Mouse (Mus musculus) kidney, embryonic 14.5 days (tissue): ENCODE results near the gene Adprm. TPM values are rescaled to one million over a fixed set of nuclear protein-coding genes. Genes with fewer than 3 reads are reported as not detected.
A peak's percentile ranks its signal among the peaks of the same experiment; 100 is the strongest.

Source experiments
- ATAC-seq: fragments of 200-750 bp; cut with Nextera tagmentation; 2 replicates; pipeline ENCODE4 v1.8.0; 2017; ENCODE audit warnings: moderate number of reproducible peaks, mild to moderate bottlenecking, moderate TSS enrichment, moderate library complexity; ENCODE audit not compliant: low FRiP score, low TSS enrichment
- H3K27ac ChIP-seq: fragments of 300-500 bp; sonication (generic); 2 replicates; pipeline ENCODE4 v1.5.1; 2014; ENCODE audit warnings: low read depth, mild to moderate bottlenecking, low read length, moderate library complexity, mixed read lengths
- H3K27me3 ChIP-seq: fragments of 300-500 bp; sonication (generic); 2 replicates; pipeline ENCODE4 v1.6.1; 2014; ENCODE audit warnings: mild to moderate bottlenecking, low read length; ENCODE audit not compliant: control insufficient read depth, insufficient read depth
- H3K36me3 ChIP-seq: fragments of 300-500 bp; sonication (generic); 2 replicates; pipeline ENCODE4 v1.6.1; 2014; ENCODE audit warnings: low read length, mixed read lengths; ENCODE audit not compliant: control insufficient read depth, insufficient read depth
- H3K4me1 ChIP-seq: fragments of 300-500 bp; sonication (generic); 2 replicates; pipeline ENCODE4 v1.6.1; 2014; ENCODE audit warnings: low read length, mixed read lengths; ENCODE audit not compliant: control insufficient read depth, insufficient read depth
- H3K4me2 ChIP-seq: fragments of 300-500 bp; sonication (generic); replicated peaks from 2 replicates; pipeline ENCODE4 v1.6.1; 2014; ENCODE audit warnings: low read depth, mild to moderate bottlenecking, low read length
- H3K4me3 ChIP-seq: fragments of 300-500 bp; sonication (generic); 2 replicates; pipeline ENCODE4 v1.5.1; 2014; ENCODE audit warnings: mild to moderate bottlenecking, low read length
- H3K9ac ChIP-seq: fragments of 300-500 bp; sonication (generic); 2 replicates; pipeline ENCODE4 v1.6.1; 2014; ENCODE audit warnings: low read depth, mild to moderate bottlenecking, low read length, moderate library complexity
- H3K9me3 ChIP-seq: fragments of 300-500 bp; sonication (generic); 2 replicates; pipeline ENCODE4 v1.6.1; 2016; ENCODE audit warnings: low read length; ENCODE audit not compliant: control insufficient read depth
- WGBS: fragments of 180-500 bp; shearing (Covaris S2); extraction: QIAGEN DNeasy Blood & Tissue Kit; methylation state at CpG from one replicate; pipeline ENCODE4 v1.1.7; 2014; 5-methylcytosine and 5-hydroxymethylcytosine counted together
- polyA plus RNA-seq: library from polyadenylated mRNA; unstranded; fragments of >200 nt; fragmentation: Nextera tagmentation; extraction: Ambion mirVana; gene quantifications from 2 replicates; pipeline ENCODE4 v1.2.1, GENCODE M21; 2014

Gene Adprm
- polyA plus RNA-seq, 1 experiment from 2014 or later: 27.7 TPM

DNA sequence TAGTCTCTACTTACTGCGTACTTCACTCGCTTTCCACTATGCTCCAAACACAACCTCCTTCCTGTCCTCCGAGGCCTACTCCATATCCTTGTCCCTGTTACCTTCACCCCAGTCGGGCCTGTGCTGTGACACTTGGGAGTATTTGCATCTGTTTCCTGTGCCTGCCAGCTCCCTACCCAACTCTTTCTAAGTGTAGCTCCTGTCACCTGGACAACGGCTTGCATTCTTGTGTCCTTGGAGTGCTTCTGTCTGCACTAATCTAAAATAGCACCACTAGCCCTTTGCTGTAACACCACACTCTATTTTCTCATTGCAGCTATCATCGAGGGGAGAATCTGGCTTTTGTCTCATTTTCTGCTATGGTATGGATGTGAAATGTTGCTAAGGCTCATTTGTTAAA, 11.9 kb downstream of the Adprm start:
- 97% methylated on average over 6 of the region's 6 CpGs for WGBS
- ATAC-seq: no peak
- no peak overlapping the region for H3K4me3 ChIP-seq
- no peaks in the 10 kb centered on the region for H3K4me1 ChIP-seq
- H3K27me3 ChIP-seq: no peaks in the 10 kb centered on the region
- H3K36me3 ChIP-seq: peaks cover 41% of the 10 kb centered on the region
- H3K4me2 ChIP-seq: no peak overlapping the region
- H3K9me3 ChIP-seq: no peaks in the 10 kb centered on the region
- H3K9ac ChIP-seq: no peak overlapping the region
- H3K27ac ChIP-seq: no peak overlapping the region

- no peak overlapping the region for H3K4me3 ChIP-seq
- H3K27me3 ChIP-seq: no peaks in the 10 kb centered on the region
- ATAC-seq: no peak
- 87% methylated on average over 3 of the region's 3 CpGs for WGBS
- no peaks in the 10 kb centered on the region for H3K9me3 ChIP-seq
- H3K36me3 ChIP-seq: peaks cover 41% of the 10 kb centered on the region
- no peak overlapping the region for H3K9ac ChIP-seq
- H3K4me2 ChIP-seq: no peak overlapping the region
- no peaks in the 10 kb centered on the region for H3K4me1 ChIP-seq
- no peak overlapping the region for H3K27ac ChIP-seq
Measured at GRCm38 (mm10) chr11:67039799-67040198, 12.6 kb downstream of the Adprm start.

DNA sequence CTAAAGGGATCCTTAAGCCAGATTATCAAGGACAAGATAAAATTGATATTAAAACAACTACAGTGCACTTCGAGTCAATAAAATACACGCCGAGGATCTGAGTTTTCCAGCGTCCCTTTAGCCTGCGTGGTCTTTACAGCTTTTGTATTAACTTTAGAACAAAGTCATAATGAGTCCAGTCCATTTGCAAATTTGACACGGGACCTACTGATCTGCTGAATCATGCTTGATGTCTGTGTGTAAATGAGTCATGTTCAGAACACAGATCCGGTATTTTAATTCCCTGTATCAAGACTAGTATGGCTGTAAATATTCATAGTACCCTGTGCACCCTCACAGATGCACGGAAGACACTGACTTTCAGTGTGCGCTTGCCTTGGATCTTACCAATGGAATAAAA, 15.5 kb downstream of the Adprm start:
- no peak overlapping the region for H3K4me2 ChIP-seq
- no peak overlapping the region for H3K4me3 ChIP-seq
- no peak for ATAC-seq
- H3K27me3 ChIP-seq: no peaks in the 10 kb centered on the region
- no peaks in the 10 kb centered on the region for H3K9me3 ChIP-seq
- no peak overlapping the region for H3K27ac ChIP-seq
- H3K9ac ChIP-seq: no peak overlapping the region
- WGBS: 95% methylated on average over 9 of the region's 9 CpGs
- no peaks in the 10 kb centered on the region for H3K4me1 ChIP-seq
- H3K36me3 ChIP-seq: peaks cover 41% of the 10 kb centered on the region

DNA sequence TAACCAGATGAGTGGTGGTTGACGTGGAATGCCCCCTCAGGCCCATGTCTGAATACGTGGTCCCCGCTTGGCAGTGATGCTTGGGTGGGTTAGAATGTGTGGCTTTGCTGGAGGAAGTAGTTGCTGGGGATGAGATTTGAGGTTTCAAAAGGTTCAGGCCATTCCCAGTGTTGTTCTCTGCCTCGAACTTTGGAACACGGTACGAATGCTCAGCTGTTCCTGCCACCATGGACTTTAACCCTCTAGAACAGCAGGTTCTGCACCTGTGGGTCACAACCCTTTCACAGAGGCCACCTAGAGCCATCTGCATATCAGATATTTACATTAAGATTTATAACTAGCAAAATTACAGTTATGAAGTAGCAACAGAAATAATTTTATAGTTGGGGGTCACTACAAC, 16.2 kb downstream of the Adprm start:
- no peaks in the 10 kb centered on the region for H3K9me3 ChIP-seq
- H3K4me2 ChIP-seq: no peak overlapping the region
- H3K4me3 ChIP-seq: no peak overlapping the region
- H3K36me3 ChIP-seq: peaks cover 34% of the 10 kb centered on the region
- no peak overlapping the region for H3K9ac ChIP-seq
- H3K27me3 ChIP-seq: no peaks in the 10 kb centered on the region
- no peaks in the 10 kb centered on the region for H3K4me1 ChIP-seq
- no peak for ATAC-seq
- H3K27ac ChIP-seq: no peak overlapping the region
- WGBS: 93% methylated on average over 6 of the region's 6 CpGs

DNA sequence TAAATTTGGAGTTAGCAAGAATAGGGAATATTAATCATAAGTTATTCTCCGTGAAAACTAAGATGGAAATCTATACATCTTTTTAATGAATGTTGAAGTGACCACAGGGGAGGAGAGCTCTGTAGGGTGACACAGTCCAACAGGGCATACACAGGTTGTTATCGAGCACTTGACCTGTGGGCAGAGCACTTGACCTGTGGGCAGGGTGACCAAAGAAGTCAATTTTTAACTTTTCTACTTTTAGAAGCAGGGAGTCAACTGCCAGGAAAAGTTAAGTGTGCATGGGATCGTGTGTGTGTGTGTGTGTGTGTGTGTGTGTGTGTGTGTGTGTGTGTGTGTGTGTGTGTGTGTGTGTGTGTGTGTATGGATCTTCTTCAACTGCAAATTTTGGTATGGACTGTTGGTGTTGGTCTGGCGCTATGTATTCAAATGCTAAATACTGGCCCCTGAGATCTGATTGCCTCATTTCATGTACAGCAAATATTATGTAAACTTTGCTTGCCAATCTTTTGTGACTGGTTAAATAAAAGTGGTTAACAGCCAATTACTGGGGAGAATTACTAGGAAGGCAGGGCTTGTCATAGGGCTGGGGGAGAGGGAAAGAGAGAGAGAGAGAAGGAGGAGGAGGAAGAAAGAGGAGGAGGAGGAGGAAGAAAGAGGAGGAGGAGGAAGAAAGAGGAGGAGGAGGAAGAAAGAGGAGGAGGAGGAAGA, 17.5 kb downstream of the Adprm start:
- H3K36me3 ChIP-seq: peaks cover 23% of the 10 kb centered on the region
- no peak overlapping the region for H3K9ac ChIP-seq
- H3K27me3 ChIP-seq: no peaks in the 10 kb centered on the region
- no peaks in the 10 kb centered on the region for H3K9me3 ChIP-seq
- H3K4me3 ChIP-seq: no peak overlapping the region
- H3K4me1 ChIP-seq: no peaks in the 10 kb centered on the region
- WGBS: 76% methylated on average over 4 of the region's 4 CpGs
- H3K27ac ChIP-seq: no peak overlapping the region
- ATAC-seq: no peak
- no peak overlapping the region for H3K4me2 ChIP-seq

GRCm38 (mm10) chr11:67031603-67031915, 20.8 kb downstream of the Adprm start:
- Histone ChIP-seq H3K27ac (no peak overlapping the region), H3K4me1 (no peaks in the 10 kb centered on the region), H3K36me3 (no peaks in the 10 kb centered on the region), H3K4me3 (no peak overlapping the region), H3K9me3 (no peaks in the 10 kb centered on the region), H3K4me2 (no peak overlapping the region), H3K27me3 (no peaks in the 10 kb centered on the region), H3K9ac (no peak overlapping the region)
- WGBS: 58% methylated on average over 2 of the region's 2 CpGs
- no peak for ATAC-seq

DNA sequence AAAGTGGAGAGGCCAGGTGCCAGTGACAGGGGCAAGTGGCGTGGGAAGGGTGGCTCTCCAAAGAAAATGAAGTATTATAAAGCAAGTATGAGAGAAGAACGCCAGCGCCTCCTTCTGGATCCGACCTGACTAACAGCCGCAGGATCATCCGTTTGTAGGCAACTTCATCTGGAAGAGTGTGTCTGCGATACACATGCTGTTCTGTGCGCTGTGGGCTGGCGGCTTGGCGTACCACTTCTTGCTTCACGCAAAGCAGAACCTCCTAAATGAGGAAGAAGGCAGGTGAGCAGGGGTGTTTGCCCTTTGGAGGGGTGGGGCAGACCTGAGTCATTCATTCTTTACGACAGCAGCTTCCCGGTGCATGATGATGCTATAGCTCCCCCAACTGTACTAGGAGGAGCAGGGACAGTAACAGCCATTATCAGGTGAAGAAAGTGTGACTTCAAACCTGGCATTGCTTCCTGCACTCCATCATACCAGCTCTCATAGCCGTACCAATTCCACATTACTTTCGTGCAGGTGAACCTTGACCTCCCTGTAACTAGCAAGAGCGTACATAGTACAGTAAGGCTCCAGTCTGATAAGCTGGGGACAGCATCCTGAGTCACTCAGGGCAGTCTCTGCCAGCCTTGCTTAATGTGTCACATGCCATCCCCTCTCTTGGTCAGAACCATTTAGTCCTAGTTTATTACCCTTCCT, 21.3 kb downstream of the Adprm start:
- Histone ChIP-seq H3K27me3 (no peaks in the 10 kb centered on the region), H3K4me3 (no peak overlapping the region), H3K9ac (no peak overlapping the region), H3K4me2 (no peak overlapping the region), H3K27ac (no peak overlapping the region), H3K9me3 (no peaks in the 10 kb centered on the region), H3K36me3 (no peaks in the 10 kb centered on the region), H3K4me1 (no peaks in the 10 kb centered on the region)
- ATAC-seq: no peak
- WGBS: 59% methylated on average over 16 of the region's 16 CpGs

GRCm38 (mm10) chr11:67024867-67025477, 27.4 kb downstream of the Adprm start, which contains the start of gene Tmem220:
Gene Tmem220 (plus strand): TSS chr11:67025154.
- peak; percentile 99 for ATAC-seq
- H3K27ac ChIP-seq: no peak within 1 kb of the TSS
- no peaks in the 10 kb centered on the region for H3K36me3 ChIP-seq
- peak within 1 kb of the TSS; percentile 61 for H3K4me2 ChIP-seq
- H3K4me3 ChIP-seq: peak within 1 kb of the TSS; percentile 54
- no peaks in the 10 kb centered on the region for H3K4me1 ChIP-seq
- WGBS: 1% methylated on average over 35 of the region's 35 CpGs
- no peaks in the 10 kb centered on the region for H3K27me3 ChIP-seq
- peak within 1 kb of the TSS; percentile 65 for H3K9ac ChIP-seq
- no peaks in the 10 kb centered on the region for H3K9me3 ChIP-seq

GRCm38 (mm10) chr11:67023802-67024340, 28.5 kb downstream of the Adprm start:
- H3K4me2 ChIP-seq: no peak overlapping the region
- no peaks in the 10 kb centered on the region for H3K27me3 ChIP-seq
- H3K4me1 ChIP-seq: no peaks in the 10 kb centered on the region
- 44% methylated on average over 6 of the region's 6 CpGs for WGBS
- ATAC-seq: no peak
- no peaks in the 10 kb centered on the region for H3K9me3 ChIP-seq
- H3K9ac ChIP-seq: no peak overlapping the region
- no peaks in the 10 kb centered on the region for H3K36me3 ChIP-seq
- no peak overlapping the region for H3K27ac ChIP-seq
- no peak overlapping the region for H3K4me3 ChIP-seq
